Mouse (Mus musculus) lung, postnatal 0 days (tissue): ENCODE measurements around the gene Chaf1b.

Experiments used
- CTCF ChIP-seq: IDR thresholded peaks from 2 replicates; pipeline ENCODE4 v1.5.1; 2016; ENCODE audit warnings: antibody characterized with exemption, mild to moderate bottlenecking
- EP300 ChIP-seq: IDR thresholded peaks from 2 replicates; pipeline ENCODE4 v1.6.1; 2016; ENCODE audit warnings: antibody characterized with exemption, mild to moderate bottlenecking, control low read depth

DNA sequence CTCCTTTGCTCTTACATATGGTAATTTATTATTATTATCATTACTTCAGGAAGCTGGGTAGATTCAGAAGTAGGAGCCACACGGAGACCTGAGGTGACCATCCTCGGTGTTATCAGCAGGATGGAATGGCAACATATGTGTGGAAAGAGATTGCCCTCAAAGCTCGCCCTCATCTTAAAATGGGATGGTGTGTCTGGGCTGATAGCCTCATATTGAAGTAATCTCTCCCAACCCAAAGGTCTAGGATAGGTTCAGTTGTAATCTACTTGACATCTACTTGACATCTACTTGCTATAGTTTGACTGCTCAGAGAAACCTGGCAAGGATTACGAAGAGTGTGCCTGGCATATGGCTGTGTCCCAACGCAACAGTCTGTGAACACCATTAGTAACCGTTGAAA, 60.6 kb downstream of the Chaf1b start:
- TF ChIP-seq EP300 (no peak), CTCF (no peak)
